In the genomic region with DNA sequence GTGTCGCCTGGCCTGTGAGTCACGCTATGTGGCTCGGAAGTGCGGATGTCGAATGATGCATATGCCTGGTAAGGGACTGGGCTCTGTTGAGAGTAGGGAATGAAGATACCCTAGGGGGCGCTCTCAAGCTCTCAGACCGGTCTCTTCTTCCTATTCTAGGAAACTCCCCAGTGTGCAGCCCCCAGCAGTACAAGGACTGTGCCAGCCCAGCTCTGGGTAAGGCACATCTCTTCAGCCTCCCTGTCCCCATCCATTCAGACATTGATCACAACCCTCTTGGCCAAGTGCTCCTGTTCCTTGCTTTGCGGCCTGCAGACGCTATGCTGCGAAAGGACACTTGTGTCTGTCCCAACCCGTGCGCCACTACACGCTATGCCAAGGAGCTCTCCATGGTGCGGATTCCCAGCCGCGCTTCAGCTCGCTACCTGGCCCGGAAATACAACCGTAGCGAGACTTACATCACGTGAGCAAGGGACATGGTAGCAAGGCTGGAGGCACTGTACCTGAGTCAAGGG, we compare ENCODE assay signal across 1 mouse cellular context.
TF ChIP-seq lines count a peak whose summit lies in the region.

No protein-coding gene starts in this region.

TF ChIP-seq in MEL, 35 proteins besides CTCF, POLR2A, EP300 and RAD21 (continued from another document):
- TF ChIP-seq SMC3 (IDR thresholded peaks at IDR 0.05; ENCODE audit: low read depth, low read length): peak; percentile 73
- TF ChIP-seq ZC3H11A (IDR thresholded peaks at IDR 0.05; ENCODE audit: low read depth, low read length): peak; percentile 26; the same call in 1 of the 2 replicates
- TF ChIP-seq ETS1 (IDR thresholded peaks at IDR 0.05; ENCODE audit: low read depth, low read length): no peak
- TF ChIP-seq MAZ (IDR thresholded peaks at IDR 0.05; ENCODE audit: low read depth, low read length): no peak; the same call in 1 of the 2 replicates
- no peak for TF ChIP-seq POLR2AphosphoS2 (IDR thresholded peaks at IDR 0.05; ENCODE audit: low read length)
- TF ChIP-seq HCFC1 (IDR thresholded peaks at IDR 0.05; ENCODE audit: low read depth, low read length): peak; percentile 39; the same call in 1 of the 2 replicates
- 0 out of 2 replicates have a peak, but pooled peaks have one; percentile 21 for TF ChIP-seq TBP (IDR thresholded peaks at IDR 0.05; ENCODE audit: low read depth, low read length)
- no peak for TF ChIP-seq ZKSCAN1 (IDR thresholded peaks at IDR 0.05; ENCODE audit: low read depth, low read length)
